Mouse (Mus musculus) spleen, adult 12 weeks (tissue): Measurements from ENCODE around the gene Gm20388.

Experiments
- DNase-seq: peaks from one replicate; pipeline ENCODE4 v3.0.0; 2022; ENCODE audit warnings: low spot score

Gm20388 gene

GRCm38 (mm10) chr8:120124836-120125389 is 214.3 kb downstream of the Gm20388 start:
- no peak for DNase-seq

GRCm38 (mm10) chr8:120126357-120127161 is 215.9 kb downstream of the Gm20388 start:
- DNase-seq, result no peak

GRCm38 (mm10) chr8:120129547-120129946 is 218.9 kb downstream of the Gm20388 start:
- DNase-seq, result no peak

GRCm38 (mm10) chr8:120131158-120131557 is 220.5 kb downstream of the Gm20388 start:
- DNase-seq, result no peak

- no peak for DNase-seq
Measured at GRCm38 (mm10) chr8:120133169-120133568, 222.5 kb downstream of the Gm20388 start.

GRCm38 (mm10) chr8:120135687-120136086 is 225.0 kb downstream of the Gm20388 start:
- DNase-seq, result no peak

- DNase-seq, result no peak
Measured at GRCm38 (mm10) chr8:120136618-120137017, 226.0 kb downstream of the Gm20388 start.

GRCm38 (mm10) chr8:120138958-120139357 is 228.3 kb downstream of the Gm20388 start:
- DNase-seq, result no peak

- DNase-seq, result no peak
Measured at GRCm38 (mm10) chr8:120140769-120141168, 230.1 kb downstream of the Gm20388 start.

- no peak for DNase-seq
Measured at GRCm38 (mm10) chr8:120143911-120144651, 233.4 kb downstream of the Gm20388 start.

- DNase-seq, result no peak
Measured at GRCm38 (mm10) chr8:120144652-120145301, 234.1 kb downstream of the Gm20388 start.

GRCm38 (mm10) chr8:120146051-120146450 is 235.4 kb downstream of the Gm20388 start:
- no peak for DNase-seq

GRCm38 (mm10) chr8:120150028-120150427 is 239.4 kb downstream of the Gm20388 start:
- DNase-seq, result no peak

- DNase-seq, result no peak
Measured at GRCm38 (mm10) chr8:120151151-120151550, 240.5 kb downstream of the Gm20388 start.

GRCm38 (mm10) chr8:120152636-120153035 is 242.0 kb downstream of the Gm20388 start:
- DNase-seq, result no peak

- DNase-seq, result no peak
Measured at GRCm38 (mm10) chr8:120160366-120160765, 249.7 kb downstream of the Gm20388 start.

- DNase-seq, result no peak
Measured at GRCm38 (mm10) chr8:120161658-120162403, 251.2 kb downstream of the Gm20388 start.

- DNase-seq, result no peak
Measured at GRCm38 (mm10) chr8:120162404-120162752, 251.7 kb downstream of the Gm20388 start.

GRCm38 (mm10) chr8:120163376-120163775 is 252.7 kb downstream of the Gm20388 start:
- DNase-seq, result no peak

GRCm38 (mm10) chr8:120164026-120164425 is 253.4 kb downstream of the Gm20388 start:
- no peak for DNase-seq

GRCm38 (mm10) chr8:120167136-120167535 is 256.5 kb downstream of the Gm20388 start:
- no peak for DNase-seq

- DNase-seq, result no peak
Measured at GRCm38 (mm10) chr8:120167821-120168220, 257.2 kb downstream of the Gm20388 start.
